Mouse (Mus musculus): Measurements from ENCODE around the gene Mrpl19.

Gene Mrpl19

GRCm38 (mm10) chr6:81924304-81924703 is 41.5 kb downstream of the Mrpl19 start:
- DNase-seq = no peak

GRCm38 (mm10) chr6:81923523-81924142 is 42.1 kb downstream of the Mrpl19 start, which contains the start of gene Gcfc2:
Gcfc2 (plus strand) TSS chr6:81923669.
- DNase-seq = peak; percentile 94

- DNase-seq = no peak
Observed at GRCm38 (mm10) chr6:81912177-81912576, 53.6 kb downstream of the Mrpl19 start.

GRCm38 (mm10) chr6:81911713-81912112 is 54.0 kb downstream of the Mrpl19 start:
- DNase-seq = no peak

GRCm38 (mm10) chr6:81911244-81911643 is 54.5 kb downstream of the Mrpl19 start:
- no peak for DNase-seq

- no peak for DNase-seq
Observed at GRCm38 (mm10) chr6:81910302-81910855, 55.4 kb downstream of the Mrpl19 start.

Data from lung, postnatal 10 days (tissue).